8 mouse cellular contexts compared by ENCODE assay signal in genomic region chr10:127177719-127178118, GRCm38 (mm10). TPM values are rescaled to one million over a fixed set of nuclear protein-coding genes. Genes with fewer than 3 reads are reported as not detected.
DNase-seq lines count a peak whose midpoint lies in the region; ATAC-seq and TF ChIP-seq lines count a peak whose summit lies in the region.

No protein-coding gene starts in this region.

- H3K27ac ChIP-seq in ES-E14 (ENCODE audit: insufficient read depth, low read depth, low read length, poor library complexity, severe bottlenecking) = no peak overlapping the region
- H3K27ac ChIP-seq in brown adipose tissue, adult 24 weeks (replicated peaks; ENCODE audit: low read depth, low read length) = no peak overlapping the region
- H3K27ac ChIP-seq in heart, embryonic 13.5 days (replicated peaks) = no peak overlapping the region
- no peak overlapping the region for H3K27ac ChIP-seq in kidney, embryonic 15.5 days
- no peak overlapping the region for H3K27ac ChIP-seq in liver, embryonic 14.5 days

- peak; percentile 95 for TF ChIP-seq CTCF in liver, embryonic 14.5 days (IDR thresholded peaks at IDR 0.05; ENCODE audit: low read depth)

- H3K4me2 ChIP-seq in heart, embryonic 13.5 days = peak overlapping the region; percentile 73
- H3K4me2 ChIP-seq in kidney, embryonic 15.5 days = peak overlapping the region; percentile 75
- H3K4me2 ChIP-seq in liver, embryonic 14.5 days (ENCODE audit: low read depth) = peak overlapping the region; percentile 67

- H3K9ac ChIP-seq in ES-E14 (ENCODE audit: insufficient read depth, low read depth, low read length, poor library complexity, severe bottlenecking) = no peak overlapping the region; the same call in 1 of the 2 replicates
- peak overlapping the region; percentile 68 for H3K9ac ChIP-seq in heart, embryonic 13.5 days
- H3K9ac ChIP-seq in kidney, embryonic 15.5 days = no peak overlapping the region
- 0 out of 2 replicates have a peak overlapping the region, but pooled peaks have one; percentile 9 for H3K9ac ChIP-seq in liver, embryonic 14.5 days (replicated peaks)

- peak overlapping the region; percentile 30 to 47; a peak in 3 of 4 replicates for H3K4me3 ChIP-seq in ES-E14 (ENCODE audit: insufficient read depth in 1 of 2, low read depth in 1 of 2, low read length in 2 of 2, poor library complexity in 1 of 2, severe bottlenecking in 1 of 2)
- H3K4me3 ChIP-seq in brown adipose tissue, adult 24 weeks (ENCODE audit: insufficient read depth, low read depth, low read length) = peak overlapping the region; percentile 47
- H3K4me3 ChIP-seq in erythroblast, embryonic 14.5 days (replicated peaks) = peak overlapping the region; percentile 38
- peak overlapping the region; percentile 45 for H3K4me3 ChIP-seq in heart, embryonic 13.5 days
- H3K4me3 ChIP-seq in kidney, embryonic 15.5 days (replicated peaks) = peak overlapping the region; percentile 38
- H3K4me3 ChIP-seq in liver, embryonic 14.5 days (ENCODE audit: insufficient read depth in 1 of 2, low read depth in 2 of 2, low read length in 2 of 2) = peak overlapping the region; percentile 20 to 43

- H3K4me1 ChIP-seq in ES-E14 (ENCODE audit: control insufficient read depth in 2 of 2, insufficient read depth in 2 of 2, low read length in 2 of 2, poor library complexity in 1 of 2) = peaks cover 5 to 22% of the 10 kb centered on the region in 2 experiments
- H3K4me1 ChIP-seq in brown adipose tissue, adult 24 weeks (ENCODE audit: control insufficient read depth, insufficient read depth, insufficient read length, low read length) = peaks cover 5% of the 10 kb centered on the region; the same call in 1 of the 2 replicates
- peaks cover 40% of the 10 kb centered on the region for H3K4me1 ChIP-seq in erythroblast, embryonic 14.5 days (ENCODE audit: control insufficient read depth)
- peaks cover 26% of the 10 kb centered on the region for H3K4me1 ChIP-seq in heart, embryonic 13.5 days
- peaks cover 42% of the 10 kb centered on the region for H3K4me1 ChIP-seq in kidney, embryonic 15.5 days
- H3K4me1 ChIP-seq in liver, embryonic 14.5 days (replicated peaks; ENCODE audit: control insufficient read depth in 2 of 2, insufficient read depth in 2 of 2, low read length in 1 of 2) = peaks cover 11% of the 10 kb centered on the region in 2 experiments

- no peaks in the 10 kb centered on the region for H3K36me3 ChIP-seq in ES-E14 (ENCODE audit: control insufficient read depth, insufficient read depth, low read length, poor library complexity, severe bottlenecking)
- H3K36me3 ChIP-seq in erythroblast, embryonic 14.5 days (ENCODE audit: control insufficient read depth) = no peaks in the 10 kb centered on the region
- peaks cover 3% of the 10 kb centered on the region; the same call in 1 of the 2 replicates for H3K36me3 ChIP-seq in heart, embryonic 13.5 days
- H3K36me3 ChIP-seq in kidney, embryonic 15.5 days = peaks cover 4% of the 10 kb centered on the region; the same call in 1 of the 2 replicates
- no peaks in the 10 kb centered on the region for H3K36me3 ChIP-seq in liver, embryonic 14.5 days (replicated peaks; ENCODE audit: control insufficient read depth, insufficient read depth, low read depth)

- DNase-seq in ES-E14 (ENCODE audit: low read depth, low spot score) = peak; percentile 93
- DNase-seq in liver, embryonic 14.5 days (ENCODE audit: low read depth in 3 of 3, low spot score in 3 of 3) = no peak
- peak; percentile 93 for DNase-seq in neural tube, embryonic 10.5 days (ENCODE audit: extremely low spot score, low spot score)
- peak; percentile 60 for DNase-seq in thymus, postnatal 14 days

- in situ Hi-C loops in ES-E14 (cut with MboI; ENCODE audit: low sequenced_read_pairs in 2 of 2, unreplicated experiment in 2 of 2) = no loop called here

- no peaks in the 10 kb centered on the region for H3K9me3 ChIP-seq in ES-E14 (ENCODE audit: control insufficient read depth, insufficient read depth, low read depth, low read length)
- peaks cover 3% of the 10 kb centered on the region; the same call in 1 of the 2 replicates for H3K9me3 ChIP-seq in erythroblast, embryonic 14.5 days (ENCODE audit: control insufficient read depth, low read length)
- H3K9me3 ChIP-seq in heart, embryonic 13.5 days = no peaks in the 10 kb centered on the region
- H3K9me3 ChIP-seq in kidney, embryonic 15.5 days (replicated peaks) = no peaks in the 10 kb centered on the region
- no peaks in the 10 kb centered on the region for H3K9me3 ChIP-seq in liver, embryonic 14.5 days (ENCODE audit: control insufficient read depth, low read length)

- TF ChIP-seq EP300 in liver, embryonic 14.5 days (IDR thresholded peaks at IDR 0.05; ENCODE audit: low read depth) = no peak

- peaks cover 70% of the 10 kb centered on the region for H3K27me3 ChIP-seq in erythroblast, embryonic 14.5 days (ENCODE audit: control insufficient read depth)
- H3K27me3 ChIP-seq in heart, embryonic 13.5 days (replicated peaks) = peaks cover 99% of the 10 kb centered on the region
- peaks cover 76% of the 10 kb centered on the region for H3K27me3 ChIP-seq in kidney, embryonic 15.5 days
- peaks cover 46% of the 10 kb centered on the region for H3K27me3 ChIP-seq in liver, embryonic 14.5 days (ENCODE audit: control insufficient read depth, insufficient read depth, low read length)

- ATAC-seq in heart, embryonic 13.5 days (ENCODE audit: extremely low read depth, insufficient number of reproducible peaks, low FRiP score, low TSS enrichment) = peak; percentile 21; the same call in 1 of the 2 replicates
- peak; percentile 31 for ATAC-seq in kidney, embryonic 15.5 days (replicated peaks; ENCODE audit: low FRiP score)
- peak; percentile 52 for ATAC-seq in liver, embryonic 14.5 days (ENCODE audit: insufficient read depth)

- WGBS in heart, embryonic 13.5 days = 2% methylated on average over 23 of the region's 23 CpGs
- 2% methylated on average over 23 of the region's 23 CpGs for WGBS in kidney, embryonic 15.5 days
- WGBS in liver, embryonic 14.5 days (ENCODE audit: insufficient replicate concordance) = 2% methylated on average over 23 of the region's 23 CpGs

TF ChIP-seq in ES-E14, 5 proteins besides CTCF, POLR2A, EP300 and RAD21:
- no peak for TF ChIP-seq CHD2 (IDR thresholded peaks at IDR 0.05; ENCODE audit: low read depth, low read length)
- no peak for TF ChIP-seq ZC3H11A (IDR thresholded peaks at IDR 0.05; ENCODE audit: borderline replicate concordance, low read depth, low read length)
- no peak for TF ChIP-seq HCFC1 (IDR thresholded peaks at IDR 0.05; ENCODE audit: borderline replicate concordance, insufficient read depth, low read length)
- no peak for TF ChIP-seq MAFK (IDR thresholded peaks at IDR 0.05; ENCODE audit: insufficient read depth, low read depth, low read length)
- TF ChIP-seq ZNF384 (IDR thresholded peaks at IDR 0.05; ENCODE audit: low read depth, low read length) = no peak

RNA-seq across cellular contexts. Expression of gene Slc26a10, which starts 2.7 kb away (rescaled TPM):
- total RNA-seq in ES-E14 (2012; rRNA removed) = 7.4 and 12.2 TPM in 2 replicates
- polyA plus RNA-seq in brown adipose tissue, adult 24 weeks (2012; ENCODE audit: insufficient read depth, insufficient read length, missing spikeins) = 1.0 and 4.8 TPM in 2 replicates
- polyA plus RNA-seq in erythroblast, embryonic 14.5 days (2012) = not detected in 2 replicates
- 18.0 and 21.5 TPM in 2 replicates for polyA plus RNA-seq in heart, embryonic 13.5 days (2015; fragmentation: Nextera tagmentation; extraction: Ambion mirVana)
- 3.1 and 3.3 TPM in 2 replicates for polyA plus RNA-seq in kidney, embryonic 15.5 days (2015; fragmentation: Nextera tagmentation; extraction: Ambion mirVana)
- polyA plus RNA-seq in liver, embryonic 14.5 days (2012; rRNA removed) = 1.5 and 1.7 TPM in 2 replicates
- polyA plus RNA-seq in liver, embryonic 14.5 days (2014; fragmentation: Nextera tagmentation; extraction: Ambion mirVana) = 0.75 and 1.3 TPM in 2 replicates

RNA-seq across cellular contexts. Expression of gene Arhgef25, which starts 12.2 kb away (rescaled TPM):
- total RNA-seq in ES-E14 (2012; rRNA removed) = 39.2 and 87.7 TPM in 2 replicates
- 2.0 and 4.0 TPM in 2 replicates for polyA plus RNA-seq in brown adipose tissue, adult 24 weeks (2012; ENCODE audit: insufficient read depth, insufficient read length, missing spikeins)
- polyA plus RNA-seq in erythroblast, embryonic 14.5 days (2012) = 0.47 and 0.52 TPM in 2 replicates
- 21.4 and 21.6 TPM in 2 replicates for polyA plus RNA-seq in heart, embryonic 13.5 days (2015; fragmentation: Nextera tagmentation; extraction: Ambion mirVana)
- polyA plus RNA-seq in kidney, embryonic 15.5 days (2015; fragmentation: Nextera tagmentation; extraction: Ambion mirVana) = 40.6 and 52.6 TPM in 2 replicates
- polyA plus RNA-seq in liver, embryonic 14.5 days (2012; rRNA removed) = 6.9 and 7.7 TPM in 2 replicates
- polyA plus RNA-seq in liver, embryonic 14.5 days (2014; fragmentation: Nextera tagmentation; extraction: Ambion mirVana) = 3.4 and 4.8 TPM in 2 replicates

RNA-seq across cellular contexts. Expression of gene B4galnt1, which starts 12.7 kb away (rescaled TPM):
- total RNA-seq in ES-E14 (2012; rRNA removed) = 4.5 and 8.6 TPM in 2 replicates
- 0.95 and 1.8 TPM in 2 replicates for polyA plus RNA-seq in brown adipose tissue, adult 24 weeks (2012; ENCODE audit: insufficient read depth, insufficient read length, missing spikeins)
- polyA plus RNA-seq in erythroblast, embryonic 14.5 days (2012) = 0.56 and 1.0 TPM in 2 replicates
- 1.2 and 1.7 TPM in 2 replicates for polyA plus RNA-seq in heart, embryonic 13.5 days (2015; fragmentation: Nextera tagmentation; extraction: Ambion mirVana)
- polyA plus RNA-seq in kidney, embryonic 15.5 days (2015; fragmentation: Nextera tagmentation; extraction: Ambion mirVana) = 7.5 and 7.7 TPM in 2 replicates
- polyA plus RNA-seq in liver, embryonic 14.5 days (2012; rRNA removed) = 9.9 and 10.4 TPM in 2 replicates
- 14.6 and 17.1 TPM in 2 replicates for polyA plus RNA-seq in liver, embryonic 14.5 days (2014; fragmentation: Nextera tagmentation; extraction: Ambion mirVana)

RNA-seq across cellular contexts. Expression of gene Dtx3, which starts 17.8 kb away (rescaled TPM):
- 29.5 and 75.5 TPM in 2 replicates for total RNA-seq in ES-E14 (2012; rRNA removed)
- polyA plus RNA-seq in brown adipose tissue, adult 24 weeks (2012; ENCODE audit: insufficient read depth, insufficient read length, missing spikeins) = 5.0 and 5.8 TPM in 2 replicates
- polyA plus RNA-seq in erythroblast, embryonic 14.5 days (2012) = 11.1 and 11.5 TPM in 2 replicates
- 65.2 and 67.7 TPM in 2 replicates for polyA plus RNA-seq in heart, embryonic 13.5 days (2015; fragmentation: Nextera tagmentation; extraction: Ambion mirVana)
- 100 and 129 TPM in 2 replicates for polyA plus RNA-seq in kidney, embryonic 15.5 days (2015; fragmentation: Nextera tagmentation; extraction: Ambion mirVana)
- 35.9 and 38.6 TPM in 2 replicates for polyA plus RNA-seq in liver, embryonic 14.5 days (2012; rRNA removed)
- 11.2 and 15.0 TPM in 2 replicates for polyA plus RNA-seq in liver, embryonic 14.5 days (2014; fragmentation: Nextera tagmentation; extraction: Ambion mirVana)

RNA-seq across cellular contexts. Expression of gene Pip4k2c, which starts 33.7 kb away (rescaled TPM):
- 41.7 and 47.4 TPM in 2 replicates for total RNA-seq in ES-E14 (2012; rRNA removed)
- 15.4 and 18.5 TPM in 2 replicates for polyA plus RNA-seq in brown adipose tissue, adult 24 weeks (2012; ENCODE audit: insufficient read depth, insufficient read length, missing spikeins)
- 9.5 and 10.2 TPM in 2 replicates for polyA plus RNA-seq in erythroblast, embryonic 14.5 days (2012)
- 23.2 and 23.8 TPM in 2 replicates for polyA plus RNA-seq in heart, embryonic 13.5 days (2015; fragmentation: Nextera tagmentation; extraction: Ambion mirVana)
- polyA plus RNA-seq in kidney, embryonic 15.5 days (2015; fragmentation: Nextera tagmentation; extraction: Ambion mirVana) = 41.1 and 43.5 TPM in 2 replicates
- polyA plus RNA-seq in liver, embryonic 14.5 days (2012; rRNA removed) = 28.2 and 31.2 TPM in 2 replicates
- 25.7 and 31.1 TPM in 2 replicates for polyA plus RNA-seq in liver, embryonic 14.5 days (2014; fragmentation: Nextera tagmentation; extraction: Ambion mirVana)

Comparison
In these comparisons a context has a peak if more than half of its experiments do, and no peak if none do; other contexts are left out.
1. DNase-seq: peak in ES-E14 (single experiment), neural tube, embryonic 10.5 days (single experiment) and thymus, postnatal 14 days (single experiment); none in liver, embryonic 14.5 days (0 of 3).
2. H3K9ac ChIP-seq: peak in heart, embryonic 13.5 days (single experiment) and liver, embryonic 14.5 days (single experiment); none in ES-E14 (single experiment) and kidney, embryonic 15.5 days (single experiment).
3. Peak in every context shown above with its lines, with median percentiles within 50 percentile points of each other: H3K4me3 ChIP-seq, ATAC-seq and H3K4me2 ChIP-seq.